Mouse (Mus musculus) MEL-GATA-1-ER (cell line): ENCODE data around the gene Arhgef2.
"Not testable (repeated sequence)": the region's sequence is repeated elsewhere in the genome, so short reads cannot be mapped to it uniquely, and the experiment has no call there.

Experiments
- DNase-seq: peaks from one replicate; pipeline ENCODE4 v3.0.0-alpha.2; 2012; ENCODE audit warnings: low read depth; ENCODE audit errors: extremely low read depth

The Arhgef2 gene

GRCm38 (mm10) chr3:88605666-88606065 is at the start of gene Arhgef2:
Gene Arhgef2 (plus strand): TSS chr3:88605966.
- not testable (repeated sequence) for DNase-seq

GRCm38 (mm10) chr3:88556616-88557015 is 49.1 kb upstream of the Arhgef2 start:
- no peak for DNase-seq

- DNase-seq = no peak
Observed at GRCm38 (mm10) chr3:88559596-88559995, 46.2 kb upstream of the Arhgef2 start.

DNA sequence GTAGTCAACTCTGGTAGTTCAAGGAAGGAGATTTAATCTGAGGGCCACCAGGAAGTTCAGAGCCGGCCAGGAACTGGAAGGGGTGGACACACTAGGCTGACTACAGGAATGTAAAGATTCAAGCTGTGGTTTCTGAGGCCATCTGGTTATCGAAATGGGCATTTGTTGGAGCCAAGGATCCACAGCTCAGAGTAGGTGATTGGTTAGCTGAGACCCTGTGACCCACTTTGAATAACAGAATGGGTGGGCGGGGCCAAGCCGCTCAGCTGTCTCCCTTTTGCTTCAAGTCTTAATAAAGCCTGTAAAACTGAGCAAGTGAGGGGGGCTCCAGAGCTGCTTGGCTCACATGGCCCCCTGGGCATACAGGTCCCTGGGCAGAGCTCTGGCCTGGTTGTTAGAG is 43.8 kb upstream of the Arhgef2 start:
- no peak for DNase-seq

GRCm38 (mm10) chr3:88563442-88563841 is 42.3 kb upstream of the Arhgef2 start:
- no peak for DNase-seq

GRCm38 (mm10) chr3:88563966-88564365 is 41.8 kb upstream of the Arhgef2 start:
- no peak for DNase-seq

GRCm38 (mm10) chr3:88566116-88566515 is 39.6 kb upstream of the Arhgef2 start:
- DNase-seq = no peak

DNA sequence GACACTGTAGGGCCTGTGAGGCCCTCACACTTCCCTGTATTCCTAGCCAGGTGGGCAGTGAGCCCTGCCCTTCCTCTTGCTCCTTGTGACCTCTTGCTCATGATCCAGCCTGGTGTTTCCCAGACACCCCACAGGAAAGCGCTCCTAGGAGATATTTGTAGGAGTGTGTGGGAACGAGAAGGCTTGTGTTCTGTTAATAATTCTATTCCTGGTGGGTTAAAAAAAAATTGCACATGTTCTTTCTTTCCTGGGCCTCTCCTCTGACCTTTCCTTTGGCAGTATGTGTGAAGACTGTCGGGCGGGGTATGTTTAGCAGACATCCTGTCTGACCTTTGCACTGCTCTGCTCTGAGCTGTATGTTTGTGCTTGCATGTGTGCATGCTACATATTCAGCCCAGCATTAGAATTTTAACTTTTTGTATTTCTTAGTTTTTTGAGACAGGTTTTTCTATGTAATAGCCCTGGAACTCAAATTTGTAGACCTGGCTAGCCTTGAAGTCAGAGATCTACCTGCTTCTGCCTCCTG is 39.2 kb upstream of the Arhgef2 start:
- no peak for DNase-seq

DNA sequence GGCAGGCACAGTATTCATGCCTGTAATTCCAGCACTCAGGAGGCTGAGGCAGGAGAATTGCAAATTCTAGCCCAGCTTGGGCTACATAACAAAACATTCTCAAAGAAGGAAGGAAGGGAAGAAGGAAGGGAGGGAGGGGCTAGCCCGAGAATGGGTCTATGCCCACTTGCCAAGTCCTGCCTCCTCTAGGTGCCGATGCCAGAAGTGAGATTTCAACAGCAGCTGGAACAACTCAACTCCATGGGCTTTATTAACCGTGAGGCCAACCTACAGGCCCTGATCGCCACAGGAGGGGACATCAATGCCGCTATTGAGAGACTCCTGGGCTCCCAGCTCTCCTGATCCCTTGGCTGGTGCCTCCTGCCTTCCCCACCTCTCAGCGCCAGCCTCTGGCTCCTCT is 37.9 kb upstream of the Arhgef2 start:
- DNase-seq = no peak

GRCm38 (mm10) chr3:88568615-88569014 is 37.2 kb upstream of the Arhgef2 start:
- no peak for DNase-seq

DNA sequence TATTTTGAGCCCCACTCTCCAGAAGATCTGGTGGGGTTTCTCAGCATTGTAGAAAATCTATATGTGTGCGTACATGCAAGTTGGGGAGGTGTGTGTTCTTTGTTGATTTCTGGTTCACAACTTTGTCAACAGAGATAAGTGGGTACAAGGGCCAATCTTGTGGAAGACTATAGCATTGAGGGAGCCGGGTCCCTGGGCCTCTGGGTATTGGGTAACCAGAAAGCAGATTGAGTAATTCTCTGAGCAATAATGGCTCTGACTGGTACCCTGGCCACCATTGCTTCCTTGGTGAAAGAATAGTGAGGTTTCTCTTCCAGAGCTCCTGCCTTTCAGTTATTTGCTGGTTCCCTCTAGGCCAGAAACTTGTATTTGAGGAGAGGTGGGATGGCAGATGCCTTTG is 36.7 kb upstream of the Arhgef2 start:
- DNase-seq = no peak

DNA sequence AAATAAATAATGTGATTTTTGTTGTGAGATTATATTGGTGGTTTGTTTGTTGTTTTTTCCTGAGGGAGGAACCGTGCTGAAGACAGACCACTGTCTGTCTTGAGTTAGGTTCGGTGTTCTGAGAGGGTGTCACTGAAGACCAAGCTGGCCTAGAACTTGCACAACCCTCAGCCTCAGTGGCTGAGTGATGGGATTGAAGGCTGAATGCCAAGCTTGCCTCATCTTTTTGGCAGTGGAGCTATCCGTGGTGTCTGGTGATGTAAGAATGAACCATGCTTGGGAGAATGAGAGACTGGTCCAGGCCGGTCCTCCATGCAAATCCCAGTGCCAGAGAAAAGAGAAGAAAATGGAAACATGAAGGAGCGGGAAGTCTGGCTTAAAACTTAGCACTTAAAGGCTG is 36.1 kb upstream of the Arhgef2 start:
- DNase-seq = no peak

- DNase-seq = no peak
Observed at GRCm38 (mm10) chr3:88570341-88570740, 35.4 kb upstream of the Arhgef2 start.

- no peak for DNase-seq
Observed at GRCm38 (mm10) chr3:88571856-88572255, 33.9 kb upstream of the Arhgef2 start.

DNA sequence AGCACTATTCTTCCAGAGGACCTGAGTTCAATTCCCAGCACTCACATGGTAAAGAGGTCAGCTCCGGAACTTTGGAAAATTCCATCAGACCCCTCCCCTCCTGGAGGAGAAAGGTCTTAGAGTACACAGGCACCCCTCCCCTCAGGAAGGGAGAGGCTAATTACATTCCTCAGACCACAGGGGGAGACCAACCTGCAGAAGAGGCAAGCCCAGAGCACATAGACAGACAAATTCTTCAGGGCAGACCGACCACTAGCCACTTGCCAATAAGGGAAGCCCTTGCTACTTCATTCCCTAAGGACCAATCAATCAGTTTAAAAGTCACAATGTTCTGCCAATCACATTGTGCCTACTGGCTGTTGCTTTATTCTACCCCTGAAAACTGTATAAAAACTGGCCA is 32.9 kb upstream of the Arhgef2 start:
- DNase-seq = no peak

DNA sequence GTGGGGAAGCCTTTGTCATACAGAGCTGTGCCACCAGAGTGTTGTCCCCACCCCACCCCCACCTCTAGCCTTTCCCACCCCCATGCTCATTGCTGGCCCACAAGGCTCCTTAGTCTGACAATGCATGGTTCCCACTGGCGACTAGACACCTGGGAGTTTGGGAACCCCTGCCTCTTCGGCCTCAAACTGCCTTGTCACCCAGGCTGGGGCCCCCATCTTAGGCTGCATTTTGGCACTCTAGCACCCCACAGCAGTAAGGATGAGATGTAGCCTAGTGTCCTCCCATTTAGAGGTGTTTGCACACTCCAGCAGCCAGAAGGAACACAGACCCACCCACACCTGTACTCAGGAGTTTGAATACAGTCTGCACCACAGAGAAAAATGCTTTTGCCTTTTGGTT is 32.0 kb upstream of the Arhgef2 start:
- DNase-seq = no peak

DNA sequence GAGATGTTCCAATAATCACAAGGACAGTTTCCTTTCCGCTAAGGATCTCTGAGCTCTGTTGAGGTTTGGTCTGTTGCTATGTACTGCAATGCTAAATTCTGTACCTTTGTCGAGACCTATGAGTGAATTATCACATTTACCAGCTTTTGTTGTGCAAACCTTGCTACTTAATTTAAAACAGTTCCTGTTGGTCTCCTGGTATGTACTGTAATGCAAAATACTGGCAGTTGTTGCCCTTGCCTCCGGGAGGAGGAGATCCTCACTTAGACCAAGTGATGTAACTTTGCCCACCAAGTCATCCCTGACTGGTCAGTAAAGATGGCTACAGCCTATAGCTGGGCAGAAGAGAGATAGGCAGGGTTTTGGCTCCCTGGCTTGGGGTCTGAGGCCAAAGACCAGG is 30.2 kb upstream of the Arhgef2 start, which contains the start of gene Ssr2:
Gene Ssr2, plus strand, starts transcription at position 337 of the 400 bp plus-strand sequence.
- no peak for DNase-seq

DNA sequence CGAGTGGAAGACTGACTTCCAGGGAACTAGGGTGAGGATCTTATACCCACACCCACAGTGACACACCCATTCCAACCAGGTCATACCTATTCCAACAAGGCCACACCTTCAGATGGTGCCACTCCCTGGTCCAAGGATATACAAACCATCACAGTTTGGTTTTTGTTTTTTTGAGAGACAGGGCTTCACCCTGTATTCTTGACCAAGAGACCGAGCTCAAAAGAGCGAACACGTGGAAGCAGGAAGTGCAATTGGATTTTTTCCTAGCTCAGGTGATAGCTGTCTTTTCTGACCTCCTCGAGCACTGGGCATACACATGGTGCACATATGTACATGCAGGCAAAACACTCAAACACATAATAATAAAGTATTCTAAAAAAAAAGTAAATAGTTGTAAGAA is 27.9 kb upstream of the Arhgef2 start:
- not testable (repeated sequence) for DNase-seq

DNA sequence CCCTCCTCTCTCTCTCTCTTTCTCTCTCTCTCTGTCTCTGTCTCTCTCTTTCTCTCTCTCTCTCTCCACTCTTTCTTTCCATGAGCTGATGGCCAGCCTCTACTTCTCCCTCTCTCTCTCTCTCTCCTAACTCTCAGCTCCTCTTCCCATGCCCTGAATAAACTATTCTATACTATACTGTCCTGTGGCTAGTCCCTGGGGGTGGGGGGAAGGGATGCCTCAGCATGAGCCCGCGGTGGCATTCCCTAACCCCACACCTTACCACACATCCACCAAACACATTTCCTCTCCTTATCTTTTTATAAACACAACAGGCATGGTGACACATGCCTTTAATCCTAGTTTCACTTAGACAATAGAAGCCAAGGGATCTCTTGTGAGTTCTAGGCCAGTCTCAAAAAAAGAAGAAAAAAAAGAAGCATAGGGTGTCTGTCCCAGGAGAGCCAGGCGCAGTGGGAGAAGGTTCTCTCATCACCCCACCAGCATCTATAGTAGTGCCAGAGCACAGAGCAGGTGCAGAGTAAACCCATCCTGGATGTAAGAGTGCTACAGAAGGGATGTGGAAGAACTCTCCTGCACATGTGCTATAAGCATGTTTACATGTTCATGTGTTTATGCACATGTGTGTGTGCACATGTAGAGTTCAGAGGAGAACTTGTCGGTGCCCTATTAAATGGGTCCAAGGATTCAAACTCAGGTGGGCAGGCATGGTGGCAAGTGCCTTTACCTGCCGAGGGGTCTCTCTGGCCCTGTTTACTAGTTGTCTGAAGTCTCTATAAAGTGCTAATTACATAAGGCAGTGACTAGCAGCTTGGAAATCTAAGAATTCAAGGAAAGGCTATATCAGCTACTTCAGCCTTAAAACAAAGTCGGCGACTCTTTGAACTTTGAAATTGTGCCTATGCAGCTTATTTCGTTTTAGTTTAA is 27.0 kb upstream of the Arhgef2 start:
- DNase-seq = no peak

DNA sequence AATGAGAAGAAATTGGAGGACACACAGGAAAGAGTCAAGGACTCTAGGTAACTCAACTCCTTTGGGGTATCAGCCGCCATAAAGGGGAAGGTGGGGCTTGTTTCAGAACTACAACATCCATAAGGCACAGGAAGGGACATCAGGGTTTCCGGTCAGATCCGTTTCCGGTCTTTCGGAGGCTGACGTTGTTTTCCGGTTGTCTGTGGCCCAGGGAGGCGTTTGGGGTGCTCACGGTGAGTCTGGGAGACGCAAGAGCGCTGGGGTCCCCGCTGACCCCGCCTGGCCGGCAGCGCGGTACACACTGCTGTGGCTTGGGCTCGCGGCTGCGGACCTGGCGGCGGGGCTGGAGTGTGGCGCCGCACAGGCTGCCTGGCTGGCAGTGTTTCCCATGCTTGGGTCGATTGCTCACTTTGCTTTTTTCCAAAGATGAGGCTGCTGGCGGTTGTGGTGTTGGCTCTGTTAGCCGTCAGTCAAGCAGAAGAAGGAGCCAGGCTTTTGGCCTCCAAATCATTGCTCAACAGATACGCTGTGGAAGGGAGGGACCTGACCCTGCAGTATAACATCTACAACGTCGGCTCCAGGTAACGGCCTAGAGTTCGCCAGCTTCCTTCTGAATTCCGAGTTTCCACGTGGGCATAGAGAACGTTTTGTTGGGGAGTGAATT is 26.2 kb upstream of the Arhgef2 start:
- DNase-seq = peak; percentile 93

DNA sequence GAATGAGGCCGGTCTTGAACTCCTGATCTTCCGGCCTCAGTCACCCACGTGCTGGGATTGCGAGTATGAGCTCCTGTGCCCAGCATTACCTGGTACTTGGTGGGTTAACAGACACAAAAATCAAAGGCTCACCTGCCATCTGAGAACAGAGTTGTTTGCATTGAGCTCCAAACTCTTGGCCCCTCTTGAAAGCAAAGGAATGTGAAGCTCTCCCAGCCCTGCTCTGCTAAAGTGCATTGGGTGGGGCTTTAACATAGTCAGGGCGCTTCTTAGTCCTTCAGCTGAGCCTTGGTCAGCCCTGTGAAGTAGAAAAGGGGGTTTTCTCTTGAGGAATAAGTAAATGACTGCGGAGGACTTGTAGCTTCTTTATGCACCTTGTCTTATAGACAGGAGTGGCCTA is 20.0 kb upstream of the Arhgef2 start:
- no peak for DNase-seq

- no peak for DNase-seq
Observed at GRCm38 (mm10) chr3:88586640-88587039, 19.1 kb upstream of the Arhgef2 start.
